Mouse (Mus musculus) hindbrain, embryonic 16.5 days (tissue): Measurements from ENCODE around the gene Gm28363. TPM values are rescaled to one million over a fixed set of nuclear protein-coding genes. Genes with fewer than 3 reads are reported as not detected.
"Not testable (repeated sequence)": the region's sequence is repeated elsewhere in the genome, so short reads cannot be mapped to it uniquely, and the experiment has no call there.

ENCODE experiments used
- ATAC-seq: fragments of 200-750 bp; cut with Nextera tagmentation; 2 replicates; pipeline ENCODE4 v1.8.0; 2017; ENCODE audit warnings: moderate TSS enrichment, moderate library complexity
- H3K27ac ChIP-seq: fragments of 300-500 bp; sonication (generic); 2 replicates; pipeline ENCODE4 v1.5.1; 2014; ENCODE audit warnings: low read depth, mild to moderate bottlenecking, control low read depth, low read length, moderate library complexity
- H3K27me3 ChIP-seq: fragments of 300-500 bp; sonication (generic); replicated peaks from 2 replicates; pipeline ENCODE4 v1.6.1; 2014; ENCODE audit warnings: low read length; ENCODE audit not compliant: control insufficient read depth, insufficient read depth
- H3K36me3 ChIP-seq: fragments of 300-500 bp; sonication (generic); 2 replicates; pipeline ENCODE4 v1.6.1; 2014; ENCODE audit warnings: mild to moderate bottlenecking, low read length, moderate library complexity, mixed read lengths; ENCODE audit not compliant: control insufficient read depth, insufficient read depth
- H3K4me1 ChIP-seq: fragments of 300-500 bp; sonication (generic); 2 replicates; pipeline ENCODE4 v1.6.1; 2014; ENCODE audit warnings: low read depth, low read length; ENCODE audit not compliant: control insufficient read depth, insufficient read depth
- H3K4me2 ChIP-seq: fragments of 300-500 bp; sonication (generic); 2 replicates; pipeline ENCODE4 v1.6.1; 2014; ENCODE audit warnings: mild to moderate bottlenecking, low read length, control low read depth, moderate library complexity
- H3K4me3 ChIP-seq: fragments of 300-500 bp; sonication (generic); 2 replicates; pipeline ENCODE4 v1.5.1; 2014; ENCODE audit warnings: mild to moderate bottlenecking, low read length, control low read depth, moderate library complexity
- H3K9ac ChIP-seq: fragments of 300-500 bp; sonication (generic); 2 replicates; pipeline ENCODE4 v1.6.1; 2014; ENCODE audit warnings: low read depth, mild to moderate bottlenecking, control low read depth, low read length, moderate library complexity
- H3K9me3 ChIP-seq: fragments of 300-500 bp; sonication (generic); 2 replicates; pipeline ENCODE4 v1.6.1; 2014; ENCODE audit warnings: mild to moderate bottlenecking, low read length, moderate library complexity; ENCODE audit not compliant: control insufficient read depth
- WGBS: fragments of 180-500 bp; shearing (Covaris S2); extraction: QIAGEN DNeasy Blood & Tissue Kit; methylation state at CpG from one replicate; pipeline ENCODE4 v1.1.7; 2014; 5-methylcytosine and 5-hydroxymethylcytosine counted together
- polyA plus RNA-seq: library from polyadenylated mRNA; unstranded; fragments of >200 nt; fragmentation: Nextera tagmentation; extraction: Ambion mirVana; gene quantifications from 2 replicates; pipeline ENCODE4 v1.2.1, GENCODE M21; 2015

The Gm28363 gene
- polyA plus RNA-seq = not detected in 2 replicates

- H3K36me3 ChIP-seq, H3K4me2 ChIP-seq, H3K9ac ChIP-seq, H3K27me3 ChIP-seq, ATAC-seq, H3K4me3 ChIP-seq, H3K27ac ChIP-seq, H3K9me3 ChIP-seq, H3K4me1 ChIP-seq: not testable (repeated sequence)
- 69% methylated on average over 2 of the region's 2 CpGs for WGBS
These were observed at the start of gene Gm28363 for GRCm38 (mm10) chr1:117696831-117697230. Gm28363 (plus strand) TSS chr1:117697131.

GRCm38 (mm10) chr1:117650236-117650635 lies 46.7 kb upstream of the Gm28363 start:
- 67% methylated on average over 1 of the region's 1 CpGs for WGBS
- ATAC-seq = not testable (repeated sequence)

More at GRCm38 (mm10) chr1:117650236-117650635, 46.7 kb upstream of the Gm28363 start:
- not testable (repeated sequence) for H3K4me2 ChIP-seq, H3K4me3 ChIP-seq, H3K27me3 ChIP-seq, H3K4me1 ChIP-seq, H3K27ac ChIP-seq, H3K9me3 ChIP-seq, H3K36me3 ChIP-seq, H3K9ac ChIP-seq

Other genes starting within 250 kb of the Gm28363 start
- not detected in 2 replicates for gene B020011L13Rik, start 84.0 kb downstream of the Gm28363 start, polyA plus RNA-seq
- not detected in 2 replicates for gene Gm28360, start 132.9 kb downstream of the Gm28363 start, polyA plus RNA-seq
- not detected in 2 replicates for gene Gm28168, start 230.9 kb downstream of the Gm28363 start, polyA plus RNA-seq